Mouse (Mus musculus): ENCODE data around the gene Foxj1. TPM values are rescaled to one million over a fixed set of nuclear protein-coding genes. Genes with fewer than 3 reads are reported as not detected.

Gene Foxj1
- polyA plus RNA-seq, 1 experiment from 2014 or later, result 22.1 TPM

- Histone ChIP-seq H3K9ac (ENCODE audit: low read length) (peak overlapping the region; percentile 45), H3K9me3 (ENCODE audit: control insufficient read depth, low read length) (no peaks in the 10 kb centered on the region), H3K4me2 (ENCODE audit: low read depth, low read length) (peak overlapping the region; percentile 99), H3K36me3 (ENCODE audit: control insufficient read depth, insufficient read depth, low read length) (no peaks in the 10 kb centered on the region), H3K4me3 (ENCODE audit: low read length) (peak overlapping the region; percentile 75), H3K27ac (ENCODE audit: low read length) (no peak overlapping the region), H3K27me3 (ENCODE audit: control insufficient read depth, insufficient read depth, low read depth, low read length) (peaks cover 25% of the 10 kb centered on the region), H3K4me1 (replicated peaks; ENCODE audit: control insufficient read depth, insufficient read depth, low read length) (peaks cover 38% of the 10 kb centered on the region)
- 21% methylated on average over 31 of the region's 31 CpGs for WGBS
- no peak for ATAC-seq (ENCODE audit: low read depth)
These were observed 1.4 kb downstream of the Foxj1 start for GRCm38 (mm10) chr11:116333526-116334416.

DNA sequence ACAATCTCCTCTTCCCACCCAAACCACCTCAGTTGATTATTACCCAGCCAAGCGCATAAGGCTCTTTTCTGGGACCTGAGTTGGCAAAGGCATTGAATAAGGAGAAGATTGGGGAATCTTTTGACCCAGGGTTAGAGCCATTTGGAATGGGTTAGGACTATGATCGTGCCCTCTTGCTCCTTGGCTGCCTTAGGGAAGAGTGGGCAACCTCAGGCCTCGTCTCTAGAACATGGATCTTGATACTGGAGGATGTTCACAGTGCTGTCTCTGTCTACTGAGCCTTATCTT is 2.3 kb downstream of the Foxj1 start:
- Histone ChIP-seq H3K27me3 (ENCODE audit: control insufficient read depth, insufficient read depth, low read depth, low read length) (peaks cover 25% of the 10 kb centered on the region), H3K27ac (ENCODE audit: low read length) (no peak overlapping the region), H3K36me3 (ENCODE audit: control insufficient read depth, insufficient read depth, low read length) (no peaks in the 10 kb centered on the region), H3K4me3 (ENCODE audit: low read length) (no peak overlapping the region), H3K4me2 (ENCODE audit: low read depth, low read length) (no peak overlapping the region), H3K9ac (ENCODE audit: low read length) (0 out of 2 replicates have a peak overlapping the region, but pooled peaks have one; percentile 19), H3K4me1 (replicated peaks; ENCODE audit: control insufficient read depth, insufficient read depth, low read length) (peaks cover 38% of the 10 kb centered on the region), H3K9me3 (ENCODE audit: control insufficient read depth, low read length) (no peaks in the 10 kb centered on the region)
- 81% methylated on average over 3 of the region's 3 CpGs for WGBS
- no peak for ATAC-seq (ENCODE audit: low read depth)

GRCm38 (mm10) chr11:116332232-116332982 is 2.8 kb downstream of the Foxj1 start:
- H3K4me2 ChIP-seq (ENCODE audit: low read depth, low read length), result no peak overlapping the region
- peaks cover 25% of the 10 kb centered on the region for H3K27me3 ChIP-seq (ENCODE audit: control insufficient read depth, insufficient read depth, low read depth, low read length)
- no peak overlapping the region for H3K4me3 ChIP-seq (ENCODE audit: low read length)
- no peak for ATAC-seq (ENCODE audit: low read depth)
- WGBS, result 42% methylated on average over 18 of the region's 19 CpGs
- H3K4me1 ChIP-seq (replicated peaks; ENCODE audit: control insufficient read depth, insufficient read depth, low read length), result peaks cover 38% of the 10 kb centered on the region
- no peak overlapping the region for H3K27ac ChIP-seq (ENCODE audit: low read length)
- H3K36me3 ChIP-seq (ENCODE audit: control insufficient read depth, insufficient read depth, low read length), result no peaks in the 10 kb centered on the region
- H3K9me3 ChIP-seq (ENCODE audit: control insufficient read depth, low read length), result no peaks in the 10 kb centered on the region
- 0 out of 2 replicates have a peak overlapping the region, but pooled peaks have one; percentile 15 for H3K9ac ChIP-seq (ENCODE audit: low read length)

DNA sequence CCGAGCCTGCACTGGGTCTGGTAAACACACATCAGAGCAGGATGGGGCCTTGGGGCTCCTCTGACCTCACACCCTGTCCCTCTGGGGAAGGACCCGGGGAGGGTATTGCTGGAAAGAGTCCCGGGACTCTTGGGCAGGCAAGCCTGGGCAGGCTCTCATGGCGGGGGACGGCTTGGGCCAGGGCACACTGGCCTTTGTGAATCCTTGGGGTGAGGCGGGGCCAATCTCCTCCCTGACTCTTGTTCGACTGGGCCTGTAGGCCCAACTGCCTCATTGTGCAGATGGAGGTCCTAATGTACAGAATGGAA is 5.0 kb downstream of the Foxj1 start:
- no peak overlapping the region for H3K4me2 ChIP-seq (ENCODE audit: low read depth, low read length)
- H3K4me3 ChIP-seq (ENCODE audit: low read length), result no peak overlapping the region
- no peaks in the 10 kb centered on the region for H3K36me3 ChIP-seq (ENCODE audit: control insufficient read depth, insufficient read depth, low read length)
- no peak for ATAC-seq (ENCODE audit: low read depth)
- 65% methylated on average over 7 of the region's 7 CpGs for WGBS
- no peak overlapping the region for H3K9ac ChIP-seq (ENCODE audit: low read length)
- peaks cover 27% of the 10 kb centered on the region for H3K4me1 ChIP-seq (replicated peaks; ENCODE audit: control insufficient read depth, insufficient read depth, low read length)
- peaks cover 25% of the 10 kb centered on the region for H3K27me3 ChIP-seq (ENCODE audit: control insufficient read depth, insufficient read depth, low read depth, low read length)
- no peak overlapping the region for H3K27ac ChIP-seq (ENCODE audit: low read length)
- H3K9me3 ChIP-seq (ENCODE audit: control insufficient read depth, low read length), result no peaks in the 10 kb centered on the region

- Histone ChIP-seq H3K27me3 (ENCODE audit: control insufficient read depth, insufficient read depth, low read depth, low read length) (peaks cover 19% of the 10 kb centered on the region), H3K36me3 (ENCODE audit: control insufficient read depth, insufficient read depth, low read length) (no peaks in the 10 kb centered on the region), H3K9me3 (ENCODE audit: control insufficient read depth, low read length) (no peaks in the 10 kb centered on the region), H3K4me1 (replicated peaks; ENCODE audit: control insufficient read depth, insufficient read depth, low read length) (peaks cover 21% of the 10 kb centered on the region), H3K4me2 (ENCODE audit: low read depth, low read length) (no peak overlapping the region), H3K9ac (ENCODE audit: low read length) (no peak overlapping the region), H3K27ac (ENCODE audit: low read length) (no peak overlapping the region), H3K4me3 (ENCODE audit: low read length) (no peak overlapping the region)
- ATAC-seq (ENCODE audit: low read depth), result peak; percentile 44
- 46% methylated on average over 18 of the region's 18 CpGs for WGBS
These were observed 5.6 kb downstream of the Foxj1 start for GRCm38 (mm10) chr11:116329314-116330210.

DNA sequence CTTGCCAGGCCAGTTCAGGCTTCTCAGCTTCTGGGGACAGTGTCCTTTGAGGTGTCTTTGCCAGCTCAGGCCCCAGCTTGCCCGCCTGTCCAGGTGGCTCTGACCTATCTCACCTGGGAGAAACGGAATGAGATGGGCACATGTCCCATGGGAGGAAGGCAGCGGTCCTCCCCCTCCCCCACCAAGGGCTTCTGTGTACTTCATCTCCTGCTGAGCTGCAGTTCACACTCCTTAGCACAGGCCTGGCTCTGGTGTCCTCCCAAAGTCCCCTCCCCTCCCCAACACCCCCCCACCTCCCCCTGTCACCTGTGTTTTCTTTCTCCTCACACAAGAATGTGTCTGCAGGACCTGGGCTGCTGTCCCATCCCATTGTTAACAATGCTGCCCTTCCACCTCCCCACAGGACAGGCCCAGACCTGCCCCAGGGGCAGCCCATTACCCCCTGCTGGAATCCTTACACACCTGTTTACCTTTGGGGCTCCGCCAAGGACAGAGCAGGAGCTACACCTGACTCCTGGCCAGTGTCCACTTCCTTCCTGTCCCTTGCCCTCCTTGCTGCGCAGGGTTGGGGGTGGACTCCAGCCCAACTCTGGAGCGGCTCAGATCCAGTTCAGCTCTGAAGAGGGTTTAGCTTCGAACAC is 8.1 kb downstream of the Foxj1 start:
- H3K36me3 ChIP-seq (ENCODE audit: control insufficient read depth, insufficient read depth, low read length), result no peaks in the 10 kb centered on the region
- no peak overlapping the region for H3K27ac ChIP-seq (ENCODE audit: low read length)
- H3K27me3 ChIP-seq (ENCODE audit: control insufficient read depth, insufficient read depth, low read depth, low read length), result no peaks in the 10 kb centered on the region
- H3K4me1 ChIP-seq (replicated peaks; ENCODE audit: control insufficient read depth, insufficient read depth, low read length), result peaks cover 9% of the 10 kb centered on the region
- H3K4me3 ChIP-seq (ENCODE audit: low read length), result no peak overlapping the region
- 56% methylated on average over 7 of the region's 7 CpGs for WGBS
- no peaks in the 10 kb centered on the region for H3K9me3 ChIP-seq (ENCODE audit: control insufficient read depth, low read length)
- no peak overlapping the region for H3K4me2 ChIP-seq (ENCODE audit: low read depth, low read length)
- no peak overlapping the region for H3K9ac ChIP-seq (ENCODE audit: low read length)
- no peak; the same call in 1 of the 2 replicates for ATAC-seq (ENCODE audit: low read depth)

DNA sequence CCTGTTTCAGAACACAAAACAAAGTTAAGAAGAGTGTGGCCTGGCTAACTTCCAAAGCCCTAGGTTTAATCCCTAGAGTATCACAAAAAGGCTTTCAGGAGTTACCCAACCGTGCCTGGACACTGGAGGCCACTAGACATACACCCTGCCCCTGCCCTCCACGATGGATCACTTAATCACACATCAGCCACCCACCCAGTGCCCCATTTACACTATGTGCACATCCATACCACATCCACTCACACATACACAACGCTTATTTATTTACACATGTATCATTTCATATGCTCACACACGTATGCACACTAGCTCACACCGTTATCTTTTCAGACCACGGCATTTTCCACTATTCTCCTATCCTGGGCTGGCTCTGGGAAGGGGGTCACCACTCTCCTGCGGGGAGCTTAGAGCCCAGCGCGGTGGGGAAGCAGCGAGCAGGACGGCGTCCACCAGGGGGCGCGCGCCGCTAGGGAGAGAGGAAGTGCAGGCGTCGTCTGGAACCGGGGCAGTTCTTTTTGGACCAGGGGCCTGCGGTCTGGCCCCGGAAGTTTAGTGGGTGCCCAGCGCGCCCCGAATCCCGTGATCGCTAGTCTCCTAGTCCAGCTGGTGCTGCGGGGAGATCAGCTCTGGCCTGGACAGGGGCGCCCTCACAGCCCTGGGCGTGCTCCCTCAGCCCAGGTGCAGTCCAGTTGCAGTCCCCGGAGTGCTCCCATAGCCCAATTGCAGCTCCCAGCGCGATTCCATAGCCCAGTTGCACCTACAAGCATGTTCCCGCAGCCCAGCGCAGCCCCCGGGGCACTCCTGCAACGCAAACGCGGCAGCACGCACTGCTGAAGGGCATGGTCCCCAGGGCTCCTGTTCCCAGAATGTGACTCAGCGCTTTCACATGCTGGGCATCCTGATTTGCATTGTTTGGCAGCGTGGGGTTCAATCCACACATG is 16.2 kb downstream of the Foxj1 start:
- 2% methylated on average over 41 of the region's 41 CpGs for WGBS
- H3K9me3 ChIP-seq (ENCODE audit: control insufficient read depth, low read length), result no peaks in the 10 kb centered on the region
- peaks cover 6% of the 10 kb centered on the region for H3K4me1 ChIP-seq (replicated peaks; ENCODE audit: control insufficient read depth, insufficient read depth, low read length)
- H3K4me2 ChIP-seq (ENCODE audit: low read depth, low read length), result peak overlapping the region; percentile 96
- no peaks in the 10 kb centered on the region for H3K36me3 ChIP-seq (ENCODE audit: control insufficient read depth, insufficient read depth, low read length)
- H3K9ac ChIP-seq (ENCODE audit: low read length), result peak overlapping the region; percentile 78
- peak; percentile 89 for ATAC-seq (ENCODE audit: low read depth)
- H3K27ac ChIP-seq (ENCODE audit: low read length), result no peak overlapping the region
- H3K4me3 ChIP-seq (ENCODE audit: low read length), result peak overlapping the region; percentile 53
- H3K27me3 ChIP-seq (ENCODE audit: control insufficient read depth, insufficient read depth, low read depth, low read length), result no peaks in the 10 kb centered on the region

DNA sequence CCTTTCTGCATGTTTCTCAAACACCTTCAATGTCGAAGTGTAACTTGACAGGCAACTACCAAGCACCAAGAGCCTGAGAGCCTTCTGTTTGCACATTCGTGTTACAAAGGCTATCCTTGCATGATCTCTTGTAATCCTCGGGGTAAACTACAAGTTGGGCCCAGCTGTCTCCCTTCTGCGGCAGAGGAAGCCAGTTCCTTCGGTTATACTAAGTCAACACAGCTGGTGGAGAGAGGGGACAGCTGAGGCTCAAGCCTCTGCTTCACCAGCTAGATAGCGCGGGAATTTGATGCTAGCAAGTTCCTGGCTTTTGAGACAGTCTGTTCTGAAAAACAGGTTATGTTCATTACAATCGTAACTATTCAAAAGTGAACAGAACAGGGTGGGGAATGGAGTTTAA is 22.8 kb downstream of the Foxj1 start:
- Histone ChIP-seq H3K27me3 (ENCODE audit: control insufficient read depth, insufficient read depth, low read depth, low read length) (no peaks in the 10 kb centered on the region), H3K27ac (ENCODE audit: low read length) (no peak overlapping the region), H3K4me1 (replicated peaks; ENCODE audit: control insufficient read depth, insufficient read depth, low read length) (no peaks in the 10 kb centered on the region; the same call in 1 of the 2 replicates), H3K9ac (ENCODE audit: low read length) (no peak overlapping the region), H3K9me3 (ENCODE audit: control insufficient read depth, low read length) (no peaks in the 10 kb centered on the region), H3K4me3 (ENCODE audit: low read length) (no peak overlapping the region), H3K4me2 (ENCODE audit: low read depth, low read length) (no peak overlapping the region), H3K36me3 (ENCODE audit: control insufficient read depth, insufficient read depth, low read length) (no peaks in the 10 kb centered on the region)
- WGBS, result 17% methylated on average over 8 of the region's 8 CpGs
- peak; percentile 52 for ATAC-seq (ENCODE audit: low read depth)

All from lung, embryonic 16.5 days (tissue).